Mouse (Mus musculus) liver, adult 2 months (tissue): Measurements from ENCODE around the gene Eps8.

Experiments used
- CTCF ChIP-seq: fragments of 200-500 bp; IDR thresholded peaks from 2 replicates; pipeline ENCODE4 v1.5.1; 2011; ENCODE audit warnings: low read depth, low read length, control low read depth
- POLR2A ChIP-seq: fragments of 200-500 bp; IDR thresholded peaks from 2 replicates; pipeline ENCODE4 v1.6.1; 2011; ENCODE audit warnings: low read length, control low read depth; ENCODE audit not compliant: insufficient read depth; ENCODE audit errors: extremely low read depth

DNA sequence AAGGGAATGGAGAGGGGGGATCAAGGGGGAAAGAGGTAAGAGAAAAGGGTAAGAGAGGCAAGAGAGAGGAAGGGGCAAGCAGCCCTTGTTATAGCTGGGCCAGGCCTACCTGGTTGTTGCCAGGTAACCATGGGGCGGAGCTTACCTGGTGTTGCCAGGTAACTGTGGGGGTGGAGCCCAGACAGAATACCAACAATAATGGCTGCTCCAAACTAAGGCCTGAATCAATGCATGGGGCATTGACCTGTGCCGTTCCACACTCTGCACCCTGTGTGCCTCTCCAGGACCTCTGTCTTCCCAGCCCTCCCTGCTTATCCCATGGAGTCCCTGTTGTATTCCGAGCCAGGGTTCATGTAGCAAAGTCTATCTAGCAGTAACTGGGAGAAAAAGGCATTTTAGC is 187.0 kb downstream of the Eps8 start:
- TF ChIP-seq CTCF (no peak), POLR2A (no peak)
